ENCODE assay signal across 28 mouse cellular contexts in the genomic region with DNA sequence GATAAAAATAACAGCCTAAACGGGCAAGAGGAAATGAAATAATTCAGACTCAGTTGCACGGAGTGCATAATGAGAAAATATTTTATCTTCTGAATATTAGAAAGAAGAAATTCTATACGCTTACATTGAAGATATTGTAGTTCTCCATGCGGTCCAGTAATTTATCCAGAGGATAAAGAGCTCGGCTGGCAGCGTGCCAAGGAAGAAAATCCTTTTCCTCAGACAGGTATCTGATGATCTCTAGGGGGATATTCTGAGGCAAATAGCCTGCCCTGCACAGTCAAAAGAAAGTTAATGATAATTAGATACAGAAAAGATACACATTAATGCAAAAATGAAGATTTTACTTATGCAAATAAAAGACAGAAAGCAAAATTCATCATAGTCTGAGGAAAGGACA.
DNase-seq lines count a peak whose midpoint lies in the region; ATAC-seq lines count a peak whose summit lies in the region.
"Had no signal": no experiment of that assay in that cellular context is flagged by ENCODE, and none has a peak within 500 bp of the region (broad histone marks: within the 10 kb centered on the region; RNA-seq: fewer than 3 reads in every experiment).

No protein-coding gene starts in this region.

- H3K4me3 ChIP-seq in heart, embryonic 11.5 days (ENCODE audit: low read depth, low read length) = no peak overlapping the region
- H3K4me3 ChIP-seq in midbrain, embryonic 12.5 days = no peak overlapping the region
- no peak overlapping the region for H3K4me3 ChIP-seq in midbrain, embryonic 15.5 days
- H3K4me3 ChIP-seq: embryonic facial prominence, embryonic 13.5 days; erythroblast, embryonic 14.5 days; heart, embryonic 15.5 days; hindbrain, embryonic 15.5 days; kidney, embryonic 15.5 days; liver, embryonic 13.5 days; neural tube, embryonic 15.5 days had no signal

- H3K4me2 ChIP-seq in heart, embryonic 11.5 days = no peak overlapping the region
- H3K4me2 ChIP-seq in midbrain, embryonic 12.5 days (replicated peaks) = no peak overlapping the region
- H3K4me2 ChIP-seq in midbrain, embryonic 15.5 days = no peak overlapping the region
- H3K4me2 ChIP-seq: embryonic facial prominence, embryonic 13.5 days; heart, embryonic 15.5 days; hindbrain, embryonic 15.5 days; kidney, embryonic 15.5 days; liver, embryonic 13.5 days; neural tube, embryonic 15.5 days had no signal

- H3K36me3 ChIP-seq in heart, embryonic 11.5 days (ENCODE audit: control insufficient read depth, insufficient read depth, low read length) = no peaks in the 10 kb centered on the region
- no peaks in the 10 kb centered on the region for H3K36me3 ChIP-seq in midbrain, embryonic 12.5 days
- H3K36me3 ChIP-seq in midbrain, embryonic 15.5 days (replicated peaks) = no peaks in the 10 kb centered on the region
- H3K36me3 ChIP-seq: embryonic facial prominence, embryonic 13.5 days; heart, embryonic 15.5 days; hindbrain, embryonic 15.5 days; kidney, embryonic 15.5 days; liver, embryonic 13.5 days; neural tube, embryonic 15.5 days had no signal

- no peak for ATAC-seq in heart, embryonic 11.5 days (replicated peaks; ENCODE audit: insufficient number of reproducible peaks, low FRiP score, low TSS enrichment)
- ATAC-seq in midbrain, embryonic 12.5 days (ENCODE audit: low FRiP score, low read depth) = 0 out of 2 replicates have a peak, but pooled peaks have one; percentile 19
- no peak for ATAC-seq in midbrain, embryonic 15.5 days (replicated peaks)

- no peaks in the 10 kb centered on the region for H3K4me1 ChIP-seq in heart, embryonic 11.5 days (ENCODE audit: control insufficient read depth, insufficient read depth, low read length)
- H3K4me1 ChIP-seq in midbrain, embryonic 12.5 days = no peaks in the 10 kb centered on the region
- H3K4me1 ChIP-seq in midbrain, embryonic 15.5 days = no peaks in the 10 kb centered on the region
- H3K4me1 ChIP-seq: embryonic facial prominence, embryonic 13.5 days; heart, embryonic 15.5 days; hindbrain, embryonic 15.5 days; kidney, embryonic 15.5 days; liver, embryonic 13.5 days; neural tube, embryonic 15.5 days had no signal

- H3K9ac ChIP-seq in heart, embryonic 11.5 days (ENCODE audit: low read depth, low read length) = no peak overlapping the region
- H3K9ac ChIP-seq in midbrain, embryonic 12.5 days (replicated peaks) = no peak overlapping the region
- H3K9ac ChIP-seq in midbrain, embryonic 15.5 days = no peak overlapping the region
- H3K9ac ChIP-seq: embryonic facial prominence, embryonic 13.5 days; heart, embryonic 15.5 days; hindbrain, embryonic 15.5 days; kidney, embryonic 15.5 days; liver, embryonic 13.5 days; neural tube, embryonic 15.5 days had no signal

- H3K27ac ChIP-seq in heart, embryonic 11.5 days (ENCODE audit: low read depth, low read length) = no peak overlapping the region
- no peak overlapping the region for H3K27ac ChIP-seq in midbrain, embryonic 12.5 days (replicated peaks)
- H3K27ac ChIP-seq in midbrain, embryonic 15.5 days = no peak overlapping the region
- H3K27ac ChIP-seq: embryonic facial prominence, embryonic 13.5 days; heart, embryonic 15.5 days; hindbrain, embryonic 15.5 days; kidney, embryonic 15.5 days; liver, embryonic 13.5 days; neural tube, embryonic 15.5 days had no signal

- no peaks in the 10 kb centered on the region for H3K27me3 ChIP-seq in heart, embryonic 11.5 days (ENCODE audit: control insufficient read depth, insufficient read depth, low read length)
- no peaks in the 10 kb centered on the region for H3K27me3 ChIP-seq in midbrain, embryonic 12.5 days
- no peaks in the 10 kb centered on the region for H3K27me3 ChIP-seq in midbrain, embryonic 15.5 days (replicated peaks)
- H3K27me3 ChIP-seq: CH12.LX; embryonic facial prominence, embryonic 13.5 days; heart, embryonic 15.5 days; hindbrain, embryonic 15.5 days; kidney, embryonic 15.5 days; liver, embryonic 13.5 days; neural tube, embryonic 15.5 days had no signal

- H3K9me3 ChIP-seq in heart, embryonic 11.5 days (replicated peaks; ENCODE audit: control insufficient read depth, low read length) = no peaks in the 10 kb centered on the region
- H3K9me3 ChIP-seq in midbrain, embryonic 12.5 days = no peaks in the 10 kb centered on the region
- H3K9me3 ChIP-seq in midbrain, embryonic 15.5 days = no peaks in the 10 kb centered on the region
- H3K9me3 ChIP-seq: embryonic facial prominence, embryonic 13.5 days; heart, embryonic 15.5 days; hindbrain, embryonic 15.5 days; kidney, embryonic 15.5 days; liver, embryonic 13.5 days; neural tube, embryonic 15.5 days had no signal

- DNase-seq in cerebellum, adult 18-20 months = peak; percentile 13 to 14
- DNase-seq in cerebellum, adult 9-10 months = no peak
- peak; percentile 7 for DNase-seq in heart, postnatal 4 days
- DNase-seq in NIH3T3 (ENCODE audit: low read depth) = peak; percentile 6
- no peak for DNase-seq in gastrocnemius, adult 18-20 months (ENCODE audit: low spot score)
- DNase-seq: adrenal gland, adult 8-10 months; cerebellum, adult 11 months; cerebellum, postnatal 36 days; gastrocnemius, postnatal 14 days; kidney, adult 18-20 months; liver, embryonic 13.5 days; lung, adult 2 months; lung, postnatal 14 days; retina, postnatal 1 day; right cerebral cortex, postnatal 25 days; spleen, adult 18-20 months; thymus, adult 2 months; thymus, postnatal 36 days had no signal

- WGBS in heart, embryonic 11.5 days (ENCODE audit: insufficient replicate concordance) = 77% methylated on average over 6 of the region's 6 CpGs
- WGBS in midbrain, embryonic 12.5 days = 78% methylated on average over 6 of the region's 6 CpGs
- WGBS in midbrain, embryonic 15.5 days = 46% methylated on average over 6 of the region's 6 CpGs

Comparison
In these comparisons a context has a peak if more than half of its experiments do, and no peak if none do; other contexts are left out.
1. DNase-seq: peak in cerebellum, adult 18-20 months (2 of 2), heart, postnatal 4 days (single experiment) and NIH3T3 (single experiment); none in cerebellum, adult 9-10 months (single experiment) and gastrocnemius, adult 18-20 months (single experiment).